Mouse (Mus musculus): ENCODE measurements around the gene Grik4.

Gene Grik4

DNA sequence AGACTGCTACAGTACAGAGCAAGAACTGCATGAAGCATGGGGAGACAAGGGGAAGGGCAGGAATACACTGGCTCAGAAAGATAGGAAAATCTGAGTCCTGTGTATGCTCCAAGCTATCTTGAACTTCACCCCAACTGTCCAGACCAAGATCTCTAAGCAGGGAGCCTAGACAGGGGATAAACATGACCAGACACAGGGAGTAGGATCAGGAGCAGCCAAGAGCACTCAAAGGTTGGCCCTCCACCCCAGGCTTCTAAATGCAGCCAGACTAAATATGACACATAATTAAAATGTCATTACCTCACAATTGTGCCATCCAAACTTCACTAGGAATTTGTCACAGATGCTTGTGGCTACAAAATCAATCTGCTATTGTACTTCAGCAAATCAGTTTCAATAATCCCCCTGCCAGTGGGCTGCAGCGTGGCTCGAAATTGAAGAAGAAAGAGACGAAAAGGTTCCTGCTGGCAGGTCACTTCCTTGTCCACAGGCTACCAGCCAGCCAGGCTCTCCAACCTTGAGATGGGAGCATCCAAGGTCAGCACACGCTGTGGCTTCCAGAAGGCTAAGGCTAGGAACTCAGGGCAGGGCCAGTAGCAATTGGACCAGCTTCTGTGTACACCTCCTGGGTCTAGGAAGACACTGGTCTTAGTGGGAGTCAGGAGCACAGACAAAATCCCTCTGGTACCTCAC is 85.1 kb downstream of the Grik4 start:
- no peak for DNase-seq

DNA sequence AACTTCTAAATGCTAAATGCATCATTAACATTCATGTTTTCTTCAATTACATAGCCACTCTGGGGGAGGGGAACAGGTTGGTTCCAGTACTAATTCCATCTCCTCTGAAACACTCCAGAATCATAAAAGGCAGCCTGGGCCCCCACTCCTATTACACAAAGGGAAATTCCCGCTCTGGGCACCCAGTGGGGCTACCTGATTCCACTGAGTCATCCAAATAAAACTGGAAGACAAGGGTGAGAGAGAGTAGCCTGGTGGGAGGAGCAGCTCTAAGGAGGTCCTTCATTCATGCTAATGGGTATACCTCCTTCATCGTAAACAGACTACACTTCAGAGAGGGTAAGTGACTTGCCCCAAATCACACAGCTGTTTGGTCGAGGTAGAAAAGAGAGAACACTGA is 85.7 kb downstream of the Grik4 start:
- DNase-seq = no peak

DNA sequence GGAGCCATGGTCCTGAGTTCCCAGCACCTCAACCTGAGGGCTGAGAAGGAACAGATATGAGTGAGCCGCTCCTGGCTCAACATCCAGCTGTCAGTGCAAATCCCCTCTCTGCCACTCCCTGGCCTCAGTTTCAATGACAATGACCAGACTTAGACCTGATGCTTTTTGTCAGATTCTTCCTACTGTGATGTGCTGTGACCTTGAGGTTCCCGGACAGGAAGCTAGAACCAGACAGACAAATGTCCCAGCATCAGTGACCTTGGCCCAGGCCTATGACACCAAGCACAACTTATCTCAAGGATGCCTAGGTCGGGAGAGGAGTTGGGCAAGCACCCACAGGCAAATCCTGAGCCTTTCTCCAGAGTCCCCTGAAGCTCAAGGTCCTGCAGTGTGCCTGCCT is 86.5 kb downstream of the Grik4 start:
- no peak for DNase-seq

DNA sequence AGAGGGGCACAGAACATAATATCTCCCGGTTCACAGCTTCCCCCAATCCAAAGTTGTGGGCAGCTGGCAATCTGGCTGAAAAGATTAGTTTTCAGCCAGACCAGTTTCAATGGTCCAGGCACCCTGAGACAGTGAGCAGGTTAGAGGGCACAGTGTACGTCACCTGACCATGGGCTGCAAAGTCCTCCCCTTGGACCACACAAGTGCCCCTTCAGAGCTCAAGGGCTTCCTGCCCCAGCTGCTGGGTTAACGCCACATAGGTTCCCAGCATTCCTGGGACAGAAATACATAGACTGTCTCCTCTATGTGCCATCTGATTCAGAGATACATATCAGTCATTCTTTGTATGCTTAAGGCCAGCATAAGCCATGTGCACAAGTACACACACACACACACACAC is 91.2 kb downstream of the Grik4 start:
- no peak for DNase-seq

DNA sequence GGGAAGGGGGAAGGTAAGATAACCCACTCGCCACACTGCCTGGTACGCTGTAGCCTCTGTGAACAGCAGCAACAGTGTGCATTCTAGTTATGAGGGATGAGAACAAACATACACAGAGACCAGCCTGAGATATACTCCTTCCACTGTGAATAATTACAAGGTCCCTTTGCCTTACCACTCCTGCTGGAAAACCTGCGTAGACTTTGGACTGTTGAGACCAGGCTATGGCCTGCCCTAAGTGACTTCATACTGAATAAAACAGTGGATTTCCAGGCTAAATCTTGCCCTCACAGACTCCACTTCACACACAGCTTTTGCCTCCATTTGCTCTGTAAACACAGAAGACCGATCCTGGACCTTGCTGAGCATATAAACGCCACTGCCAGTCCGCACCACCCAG is 94.2 kb downstream of the Grik4 start:
- no peak for DNase-seq

DNA sequence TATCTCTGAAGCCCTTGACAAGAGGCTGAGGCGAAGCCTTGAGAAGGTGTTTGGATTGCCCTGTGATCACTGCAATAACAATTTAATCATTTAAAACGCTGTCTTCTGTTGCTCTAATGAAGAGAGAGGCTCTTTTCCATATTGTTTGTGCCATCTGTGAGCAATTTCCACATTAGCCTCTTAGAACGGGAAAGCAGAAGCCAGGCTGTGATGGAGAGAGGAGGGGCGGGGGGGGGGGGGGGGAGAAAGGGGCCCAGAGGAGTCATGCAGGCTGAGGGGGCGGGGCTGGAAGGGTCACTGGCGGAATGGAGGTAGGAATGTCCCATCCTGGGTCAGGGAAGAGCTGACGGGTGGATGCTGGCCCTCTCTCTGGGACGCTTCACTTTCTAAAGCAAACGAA is 96.2 kb downstream of the Grik4 start:
- no peak for DNase-seq

DNA sequence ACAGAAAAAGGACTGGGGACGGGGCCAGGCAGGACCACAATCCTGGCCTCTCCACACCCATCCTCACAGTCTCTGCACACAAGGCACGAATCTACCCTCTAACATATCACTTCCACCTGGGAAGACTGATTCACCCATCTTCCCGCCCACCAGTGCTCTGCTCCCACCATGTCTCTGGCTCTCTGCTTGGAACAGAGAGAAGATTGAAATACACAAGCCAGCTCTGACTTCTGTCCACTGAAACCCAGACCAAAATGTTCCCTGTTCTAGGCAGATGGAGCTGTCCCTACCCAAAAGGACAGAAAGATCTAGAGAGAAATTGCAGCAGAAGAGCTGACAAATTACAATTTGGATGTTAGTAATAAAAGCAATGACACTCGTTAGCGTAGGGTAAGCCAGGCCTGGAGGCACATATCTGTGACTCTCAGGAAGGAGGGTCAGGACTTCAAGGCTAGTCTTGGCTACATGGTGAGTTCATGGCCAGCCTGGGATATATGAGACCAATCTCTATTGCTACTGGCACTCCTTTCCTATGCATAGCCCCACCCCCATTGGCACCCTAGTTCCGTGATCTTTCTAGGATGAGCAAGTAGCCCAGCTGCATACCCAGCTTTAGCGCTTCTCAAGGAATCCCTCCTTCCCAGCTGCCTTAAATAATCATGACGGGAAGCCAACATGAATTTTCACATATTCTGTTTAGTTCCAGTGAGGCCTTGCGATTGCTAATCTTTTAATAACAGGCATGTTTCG is 97.4 kb downstream of the Grik4 start:
- DNase-seq = no peak

DNA sequence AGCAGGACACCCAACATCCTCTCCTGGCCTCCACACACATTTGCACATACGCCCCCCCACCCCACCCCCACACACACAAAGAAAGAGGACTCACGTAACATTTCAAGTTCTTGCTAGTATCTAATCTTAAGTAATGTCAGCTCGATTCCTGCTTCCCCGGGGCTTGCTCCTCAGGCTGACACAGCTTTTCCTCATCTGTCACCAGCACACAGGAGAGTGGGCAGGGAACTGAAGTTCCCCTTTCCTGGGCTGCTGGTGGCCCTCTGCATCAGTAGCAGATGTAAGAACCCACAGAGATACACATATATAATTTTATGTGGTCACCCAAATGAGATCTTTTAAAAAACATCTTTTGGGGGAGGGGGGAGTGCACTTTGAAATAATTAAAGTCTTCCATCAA is 98.2 kb downstream of the Grik4 start:
- DNase-seq = no peak

DNA sequence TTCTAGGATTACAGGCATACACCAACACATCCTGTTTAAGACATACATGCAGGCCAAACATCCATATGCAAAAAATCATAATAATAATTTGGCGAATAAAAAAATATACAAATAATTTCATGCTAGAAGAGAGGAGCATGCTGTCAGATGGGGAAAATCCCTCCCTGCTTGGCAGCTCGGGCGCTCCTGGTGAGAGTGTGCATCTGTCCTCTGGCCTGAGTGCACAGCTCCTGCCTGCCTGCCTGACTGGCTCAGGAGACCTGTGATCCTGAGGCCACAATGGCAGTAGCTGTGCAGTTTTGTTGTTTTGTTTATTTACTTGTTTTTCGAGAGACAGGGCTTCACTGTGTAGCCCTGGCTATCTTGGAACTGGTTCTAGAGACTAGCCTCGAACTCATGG is 100.0 kb downstream of the Grik4 start:
- DNase-seq = no peak

DNA sequence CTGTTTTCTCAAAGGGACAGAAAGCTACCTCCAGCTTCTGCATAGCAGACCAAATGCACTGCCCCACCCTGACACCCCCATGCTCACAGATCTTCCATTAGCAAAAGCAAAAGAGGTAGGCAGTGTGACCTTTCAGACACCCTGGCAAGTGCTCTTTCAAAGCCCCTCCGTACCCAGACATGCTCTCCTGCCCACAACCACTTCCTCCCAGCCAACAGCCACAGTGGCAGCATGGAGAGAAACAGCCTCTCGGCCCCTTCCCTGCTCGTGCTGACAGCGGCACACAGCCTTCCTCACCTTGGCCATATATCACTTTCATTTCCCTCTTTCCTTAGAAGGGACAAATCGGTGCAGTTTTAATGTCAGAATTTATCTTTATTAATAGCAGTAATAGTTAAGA is 106.0 kb downstream of the Grik4 start:
- no peak for DNase-seq

DNA sequence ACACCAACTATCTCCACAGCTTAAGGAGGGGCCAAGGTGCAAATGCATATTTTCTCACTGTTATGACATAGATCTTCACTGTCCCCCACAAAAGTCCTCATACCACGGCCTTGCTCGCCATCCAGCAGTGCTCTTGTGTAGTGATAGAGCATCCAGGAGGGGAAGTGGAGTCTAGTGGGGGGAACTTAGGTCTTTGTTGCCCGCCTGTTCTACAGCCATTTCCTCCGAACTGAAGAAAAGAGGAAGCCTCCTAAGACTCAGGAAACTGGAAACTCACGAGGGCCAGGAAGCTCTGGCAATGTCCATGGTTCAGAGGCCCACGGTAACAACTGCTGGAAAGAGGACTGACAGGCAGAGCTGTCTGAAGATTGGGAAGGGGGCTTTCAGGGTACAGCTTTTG is 106.8 kb downstream of the Grik4 start:
- no peak for DNase-seq

DNA sequence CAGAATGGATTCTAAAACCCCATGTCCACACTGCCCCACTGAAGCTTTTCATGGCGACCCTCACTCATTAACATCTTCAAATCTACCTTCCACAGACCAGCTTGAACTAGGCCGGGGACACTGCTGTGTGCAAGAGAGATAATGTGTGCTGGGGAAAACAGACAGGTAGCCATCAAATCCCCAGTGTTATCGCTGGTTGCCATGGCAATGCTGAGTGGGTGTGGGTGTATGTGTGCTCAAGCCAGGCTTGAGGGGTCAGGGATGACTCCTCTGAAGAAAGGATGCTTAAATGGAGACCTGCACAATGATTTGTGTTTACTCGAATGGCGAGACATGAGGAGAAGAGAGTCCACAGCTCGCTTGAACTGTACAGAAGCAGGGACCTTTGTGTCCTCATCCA is 112.7 kb downstream of the Grik4 start:
- DNase-seq = no peak

DNA sequence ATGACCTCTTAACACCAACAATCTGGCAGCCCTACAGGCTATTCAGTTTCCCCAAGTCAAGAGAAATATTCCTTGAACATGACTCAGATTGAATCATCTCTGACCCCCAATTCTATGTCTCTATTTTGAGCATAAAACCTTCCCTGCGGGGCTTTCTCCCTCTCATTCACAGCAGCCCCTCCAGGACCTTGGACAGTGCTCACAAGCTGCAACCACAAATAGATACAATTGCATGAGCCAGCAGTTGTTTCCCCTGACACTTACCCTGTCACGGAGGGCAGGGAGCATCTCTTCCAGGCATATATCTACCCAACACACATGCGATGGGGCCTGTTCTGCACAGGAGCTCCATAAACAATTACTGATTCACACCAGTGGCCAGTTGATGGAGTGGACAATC is 125.0 kb downstream of the Grik4 start:
- DNase-seq = no peak

DNA sequence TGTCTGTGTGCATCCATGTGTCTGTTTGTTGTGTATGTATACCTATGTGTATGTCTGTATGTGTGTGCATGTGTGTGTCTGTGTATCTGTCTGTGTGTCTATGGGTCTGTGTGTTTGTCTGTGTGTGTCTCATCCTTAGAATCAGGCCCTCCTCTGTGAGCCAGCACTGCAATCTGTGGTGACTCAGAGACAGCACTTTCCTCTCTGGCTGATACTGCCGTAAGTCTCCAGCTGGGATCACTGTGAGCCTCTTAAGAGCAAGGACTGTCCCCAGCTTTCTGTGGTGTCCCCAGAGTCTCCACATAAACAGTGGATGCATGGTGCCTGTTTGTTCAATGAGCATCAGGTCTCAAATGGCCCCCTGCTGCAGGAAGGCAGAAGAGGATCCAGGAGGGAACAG is 127.5 kb downstream of the Grik4 start:
- no peak for DNase-seq

DNA sequence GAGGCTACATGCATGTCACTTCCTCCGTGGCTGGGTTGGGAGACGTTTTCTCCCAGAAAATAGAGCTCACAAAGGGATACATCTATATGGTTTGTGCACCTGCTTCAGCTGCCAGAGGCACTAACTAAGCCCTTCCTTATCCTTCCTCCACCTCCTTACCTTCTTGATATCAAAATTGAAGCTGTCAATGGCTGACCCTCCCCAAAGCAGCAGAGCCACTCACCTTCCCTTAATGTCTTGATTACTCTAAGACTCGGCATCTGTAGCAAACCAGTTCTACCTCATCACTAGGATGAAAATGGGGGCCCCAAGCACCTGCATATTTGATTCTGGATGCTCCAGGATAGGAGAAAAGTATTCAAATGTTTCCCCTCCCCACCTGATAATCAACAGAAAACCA is 135.1 kb downstream of the Grik4 start:
- no peak for DNase-seq

DNA sequence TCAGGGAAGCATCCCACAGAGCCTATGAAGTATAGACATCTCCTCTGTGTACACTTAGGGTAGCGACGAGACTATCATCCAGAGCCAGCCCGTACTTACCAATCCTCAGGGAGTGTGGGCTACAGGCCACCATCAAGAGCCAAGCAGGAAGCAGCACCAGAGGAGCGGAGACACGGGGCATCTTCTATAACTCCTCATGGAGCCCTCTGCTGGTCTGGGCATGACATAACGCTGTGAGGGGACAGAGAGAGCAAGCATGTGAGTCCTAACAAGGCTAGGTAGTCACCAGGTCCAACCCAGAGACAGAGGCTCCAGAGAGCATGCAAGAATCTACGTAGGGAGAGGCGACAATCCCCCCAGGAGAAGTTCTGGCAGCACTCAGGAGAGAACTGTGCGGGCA is 135.9 kb downstream of the Grik4 start:
- DNase-seq = no peak

DNA sequence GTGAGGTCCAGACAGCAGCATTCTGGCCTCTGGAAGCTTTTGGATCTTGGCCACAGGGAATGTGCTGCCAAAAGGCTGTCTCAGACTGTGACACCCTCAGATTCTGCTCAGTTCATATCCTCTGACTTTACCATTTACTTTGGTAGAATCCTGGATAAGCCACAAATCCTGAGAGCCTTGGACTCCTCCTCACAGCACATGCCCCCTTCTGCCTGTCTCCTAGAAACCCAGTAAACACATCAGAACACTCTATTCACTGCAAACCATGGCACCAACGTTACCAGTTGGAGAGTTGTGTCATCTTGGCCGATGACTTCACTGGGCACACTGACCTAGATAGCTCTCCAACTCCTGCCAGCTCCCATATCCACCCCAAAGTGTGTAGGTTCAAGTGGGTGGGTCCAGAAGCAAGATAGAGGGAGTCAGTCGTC is 141.2 kb downstream of the Grik4 start:
- DNase-seq = no peak

DNA sequence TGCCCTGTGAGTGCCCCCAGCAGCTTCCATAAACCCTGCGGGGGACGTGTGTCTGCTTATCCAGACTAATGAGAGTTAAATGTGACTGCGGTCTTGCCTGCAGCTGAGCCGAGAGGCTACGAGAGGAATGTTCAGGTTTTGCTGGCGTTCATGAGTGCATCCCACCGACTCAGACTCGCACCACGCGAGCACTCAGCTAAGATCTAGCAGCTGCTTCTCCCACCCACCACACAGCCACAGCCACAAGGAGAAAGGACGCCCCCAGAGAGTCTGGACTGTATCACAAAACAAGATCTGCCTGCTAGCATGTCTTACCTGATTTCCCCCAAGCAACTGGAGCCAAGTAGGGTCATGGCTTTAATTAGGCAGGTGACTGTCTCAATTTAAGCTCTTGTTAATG is 142.4 kb downstream of the Grik4 start:
- no peak for DNase-seq

DNA sequence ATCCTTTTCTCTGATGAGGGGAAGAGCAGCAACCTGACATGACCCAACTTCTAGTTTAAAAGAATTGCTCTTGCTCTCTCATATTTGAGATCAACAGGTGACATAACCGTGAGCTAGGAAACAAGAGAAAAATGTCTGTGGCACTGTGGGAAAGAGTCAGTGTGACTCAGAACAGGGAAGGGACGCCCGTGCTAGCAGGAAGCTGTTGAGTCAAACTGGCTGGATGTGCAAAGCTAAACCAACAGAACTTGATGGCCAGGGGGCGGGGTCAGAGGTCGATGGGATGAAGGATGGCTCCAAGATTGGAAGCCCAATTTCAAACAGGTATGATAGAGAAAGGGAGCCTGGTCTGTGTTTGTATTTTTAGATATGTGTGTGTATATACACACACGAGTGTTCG is 144.2 kb downstream of the Grik4 start:
- no peak for DNase-seq

DNA sequence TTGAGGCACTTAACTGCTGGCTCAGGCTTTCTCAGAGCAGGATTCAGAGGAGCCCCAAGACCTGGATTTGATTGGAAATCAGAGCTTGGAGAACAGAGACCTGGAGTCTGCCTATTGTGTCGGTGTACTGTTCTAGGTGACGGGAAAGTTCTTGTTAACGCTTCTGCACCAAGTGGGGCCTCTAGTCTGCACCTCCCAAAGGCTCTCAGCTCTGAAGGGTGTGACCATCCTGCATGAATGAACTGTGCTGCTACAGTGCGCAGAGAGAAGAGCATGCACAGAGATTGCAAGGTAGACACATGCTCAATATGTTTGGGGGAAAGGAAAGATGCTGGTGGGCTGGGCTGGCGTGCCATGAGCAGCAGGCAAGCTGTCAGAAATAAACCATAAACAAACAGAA is 144.6 kb downstream of the Grik4 start:
- no peak for DNase-seq

DNA sequence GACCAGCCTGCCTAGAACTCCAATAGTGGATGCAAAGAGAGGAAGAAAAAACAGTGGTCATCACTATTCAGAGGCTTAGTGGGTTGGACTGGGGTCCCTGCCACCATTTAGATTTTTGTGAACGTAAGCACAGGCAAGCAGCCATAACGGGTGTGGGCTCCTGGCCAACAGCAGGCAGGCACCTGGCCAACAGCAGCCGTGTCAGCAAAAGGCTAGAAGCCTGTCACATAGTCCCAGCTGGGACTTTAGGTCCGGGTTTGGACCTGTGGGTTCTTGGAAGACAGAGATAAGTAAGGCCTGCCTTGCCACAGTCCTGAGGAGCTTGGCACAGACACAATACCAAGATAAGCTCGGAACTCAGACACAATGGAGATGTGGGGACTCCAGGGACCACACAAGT is 145.1 kb downstream of the Grik4 start:
- peak; percentile 5 for DNase-seq

DNA sequence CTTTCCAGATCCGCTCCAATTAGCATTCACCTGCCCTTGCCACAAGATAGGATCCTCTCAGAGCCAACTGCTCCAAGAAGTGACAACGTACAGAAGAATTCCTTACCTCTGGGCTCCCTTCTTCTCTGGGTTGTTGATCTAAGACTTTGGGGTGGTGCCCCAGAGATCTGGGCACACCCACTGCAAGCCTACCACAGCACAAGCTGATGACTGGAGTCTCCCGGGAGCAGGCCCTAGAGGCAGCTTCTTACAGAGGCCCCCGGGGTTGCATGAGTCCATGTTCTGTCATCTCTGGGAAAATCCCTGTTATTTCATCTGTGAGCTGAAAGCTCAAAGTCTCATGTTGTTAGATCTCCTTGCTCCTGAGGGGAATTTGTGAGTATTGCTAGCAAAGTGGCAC is 146.0 kb downstream of the Grik4 start:
- DNase-seq = no peak

DNA sequence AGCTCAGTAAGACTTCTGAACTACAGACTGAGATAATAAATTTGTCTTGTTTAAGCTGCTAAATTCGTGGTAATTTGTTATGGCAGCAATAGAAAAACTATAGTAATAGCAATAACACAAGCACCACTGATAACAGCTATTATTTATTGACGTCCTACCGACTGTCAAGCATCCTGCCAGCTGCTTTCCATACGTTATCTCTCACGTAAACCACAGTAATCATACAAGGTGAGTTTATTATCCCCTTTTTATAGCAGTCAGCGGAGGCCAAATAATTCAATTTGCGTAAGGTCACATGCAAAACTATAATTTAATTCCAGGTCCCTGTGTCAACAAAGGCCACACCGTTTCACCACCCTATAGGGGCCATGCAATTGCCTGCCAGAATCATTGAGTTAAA is 147.0 kb downstream of the Grik4 start:
- DNase-seq = no peak

DNA sequence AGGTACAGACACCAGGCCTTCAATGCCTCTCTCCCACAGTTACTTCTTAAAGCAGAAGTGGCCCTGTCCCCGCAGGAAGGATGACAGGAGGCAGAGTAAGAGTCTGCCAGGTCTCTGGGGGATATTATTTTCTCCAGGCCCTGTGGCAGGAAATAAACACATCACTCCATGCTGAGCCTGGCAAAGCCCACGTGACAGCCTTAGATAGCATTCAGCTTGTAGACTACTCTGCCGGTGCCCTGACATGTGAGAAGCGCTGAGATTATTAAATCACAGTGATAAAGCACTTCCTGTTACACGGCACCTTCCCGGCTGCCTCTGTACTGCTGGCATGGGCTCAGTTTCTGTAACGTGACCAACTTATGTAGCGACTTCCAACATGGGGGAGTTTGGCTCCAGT is 148.4 kb downstream of the Grik4 start:
- peak; percentile 6 for DNase-seq

DNA sequence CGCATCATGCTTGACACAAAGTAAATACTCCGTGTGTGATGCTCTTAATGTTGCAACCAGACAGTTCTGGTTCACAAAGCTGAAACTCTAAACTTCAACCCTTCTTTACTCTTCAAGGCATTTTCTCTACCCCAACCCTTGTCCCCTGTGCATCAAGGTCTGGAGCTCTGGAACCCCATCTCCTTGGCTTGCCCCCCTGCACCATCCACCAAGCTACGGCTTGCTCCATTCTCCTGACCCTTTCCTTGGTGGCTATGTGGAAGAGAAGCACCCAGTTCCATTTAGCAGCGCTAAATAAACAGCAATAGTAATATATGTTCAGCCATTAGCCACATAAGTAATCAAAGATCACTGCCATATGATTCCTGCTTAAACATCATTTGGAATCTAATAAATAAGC is 150.3 kb downstream of the Grik4 start:
- DNase-seq = no peak

Measured in kidney, adult 11 months (tissue).